Mouse (Mus musculus) lung, adult 2 months (tissue): ENCODE measurements around the gene RPS10-NUDT3.

Source experiments
- CTCF ChIP-seq: fragments of 200-500 bp; IDR thresholded peaks from 2 replicates; pipeline ENCODE4 v1.5.1; 2011; ENCODE audit warnings: mild to moderate bottlenecking, low read length, control low read depth; ENCODE audit not compliant: insufficient read depth
- POLR2A ChIP-seq: fragments of 200-500 bp; IDR thresholded peaks from 2 replicates; pipeline ENCODE4 v1.6.1; 2011; ENCODE audit warnings: low read depth, mild to moderate bottlenecking, control low read depth, low read length, borderline replicate concordance; ENCODE audit errors: extremely low read depth

DNA sequence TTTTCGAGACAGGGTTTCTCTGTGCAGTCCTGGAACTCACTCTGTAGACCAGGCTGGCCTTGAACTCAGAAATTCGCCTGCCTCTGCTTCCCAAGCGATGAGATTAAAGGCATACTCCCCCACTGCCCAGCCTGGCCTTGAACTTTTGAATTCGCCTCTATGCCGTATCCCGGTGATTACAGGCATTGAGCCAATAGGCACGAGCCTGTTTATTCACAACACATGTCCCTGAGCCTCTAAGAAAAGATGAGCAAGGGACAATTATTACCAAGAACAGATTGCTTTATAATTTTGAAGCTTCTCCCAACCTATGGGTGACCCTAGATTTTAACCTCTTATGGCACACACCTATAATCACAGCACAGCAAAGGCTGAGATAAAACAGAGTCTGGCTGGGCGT lies 6.6 kb downstream of the RPS10-NUDT3 start:
- TF ChIP-seq CTCF (no peak), POLR2A (no peak)
